Mouse (Mus musculus) layer of hippocampus, postnatal 10 days (tissue): ENCODE results near the gene Mak. TPM values are rescaled to one million over a fixed set of nuclear protein-coding genes. Genes with fewer than 3 reads are reported as not detected.
"Not testable (repeated sequence)": the region's sequence is repeated elsewhere in the genome, so short reads cannot be mapped to it uniquely, and the experiment has no call there.

Experiments
- DNase-seq, 2 experiments: peaks; one replicate each; pipeline ENCODE4 v3.0.0; 2021; ENCODE audit warnings: low spot score in 2 of 2
- total RNA-seq, 2 experiments: library from RNA; stranded (reverse); gene quantifications; 2 replicates each; pipeline ENCODE4 v1.2.3; 2021

The Mak gene
- total RNA-seq, 2 experiments from 2014 or later, result 1.1 to 2.0 TPM

GRCm38 (mm10) chr13:41000140-41000925 lies 79.2 kb downstream of the Mak start:
- peak; percentile 52 to 65 for DNase-seq

DNA sequence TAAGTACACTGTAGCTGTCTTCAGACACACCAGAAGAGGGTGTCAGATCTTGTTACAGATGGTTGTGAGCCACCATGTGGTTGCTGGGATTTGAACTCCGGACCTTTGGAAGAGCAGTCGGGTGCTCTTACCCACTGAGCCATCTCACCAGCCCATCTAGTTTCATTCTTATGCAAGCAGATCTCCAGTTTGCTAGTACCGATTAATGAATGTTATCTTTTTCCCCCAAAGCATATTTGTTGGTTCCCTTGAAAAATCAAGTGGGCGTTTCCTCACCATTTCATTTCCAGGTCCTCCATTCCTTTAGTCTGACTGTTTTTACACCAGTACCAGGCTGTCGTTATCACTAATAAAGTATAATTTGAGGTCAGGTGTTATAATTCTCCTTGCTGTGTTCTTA lies 81.0 kb downstream of the Mak start:
- not testable (repeated sequence) for DNase-seq

DNA sequence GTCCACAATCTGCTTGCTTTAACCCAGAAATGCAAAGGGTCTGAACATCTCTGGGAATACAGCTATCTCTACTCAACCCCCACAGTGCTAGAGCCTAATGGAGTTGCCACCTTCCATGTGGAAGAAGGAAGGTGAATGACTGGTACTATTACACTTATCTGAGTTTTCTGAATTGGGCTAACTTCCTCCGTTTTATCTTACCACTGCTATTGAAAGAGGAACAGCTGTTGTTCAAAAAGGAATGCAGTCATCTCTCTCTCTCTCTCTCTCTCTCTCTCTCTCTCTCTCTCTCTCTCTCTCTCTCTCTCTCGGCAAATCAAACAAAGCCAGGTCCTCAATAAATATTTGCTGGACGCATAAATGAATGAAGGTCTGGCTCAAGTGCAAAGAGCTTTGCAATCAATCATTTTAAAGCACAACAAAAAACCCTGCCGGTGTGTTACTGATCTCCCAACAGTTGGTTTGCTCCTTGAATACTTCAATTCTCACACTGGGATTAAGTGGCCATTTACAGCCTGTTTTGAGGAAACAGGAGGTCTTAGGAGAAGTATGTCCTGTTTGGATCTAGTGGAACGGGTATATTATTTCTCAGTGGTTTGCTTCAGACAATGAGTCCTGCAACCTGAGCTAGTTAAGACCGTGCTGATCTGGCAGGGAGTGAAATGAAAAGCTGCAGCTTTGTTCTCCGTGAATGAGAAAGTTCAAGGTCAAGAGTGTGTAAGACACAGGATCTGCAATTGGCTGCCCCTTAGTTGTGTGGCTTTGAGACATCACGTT lies 84.8 kb downstream of the Mak start:
- no peak for DNase-seq

DNA sequence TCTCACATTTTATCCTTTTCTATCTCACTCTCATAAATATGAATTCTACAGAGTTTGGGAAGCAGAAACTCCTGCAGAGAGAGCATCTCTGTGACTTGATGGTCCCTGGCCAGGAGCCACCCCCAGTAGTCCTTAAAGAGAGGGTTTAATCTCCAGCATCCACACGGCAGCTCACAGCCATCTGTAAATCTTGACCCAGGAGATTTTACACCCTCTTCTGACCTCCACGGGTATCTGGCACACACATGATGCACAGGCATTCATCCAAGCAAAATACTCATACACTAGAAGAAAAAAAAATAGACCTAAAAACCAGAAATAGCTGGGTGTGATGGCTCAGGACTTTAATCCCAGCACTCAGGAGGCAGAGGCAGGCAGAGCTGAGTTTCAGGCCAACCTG lies 91.1 kb downstream of the Mak start:
- no peak for DNase-seq

GRCm38 (mm10) chr13:40987608-40988303 lies 91.8 kb downstream of the Mak start:
- not testable (repeated sequence) for DNase-seq

- no peak for DNase-seq
Measured at GRCm38 (mm10) chr13:40986081-40986480, 93.4 kb downstream of the Mak start.

DNA sequence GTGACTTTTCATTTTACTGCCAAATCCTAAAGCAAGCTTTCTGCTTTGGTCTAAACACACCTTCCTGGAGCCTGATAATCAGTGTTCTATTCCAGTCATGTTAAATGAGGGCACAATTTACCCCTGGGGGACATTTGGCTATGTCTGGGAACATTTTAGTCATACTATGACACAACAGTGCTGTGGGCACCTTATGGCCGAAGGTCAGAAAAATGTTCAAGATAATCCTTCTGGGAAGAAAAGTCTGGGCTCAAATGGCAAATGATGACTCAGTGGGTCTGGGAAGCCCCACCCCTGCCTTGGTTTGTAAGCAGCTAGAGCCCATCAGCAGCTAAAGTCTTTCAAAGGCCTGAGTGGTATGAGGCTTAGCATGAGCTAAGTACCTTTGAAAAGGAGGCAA lies 96.7 kb downstream of the Mak start:
- DNase-seq, result no peak

DNA sequence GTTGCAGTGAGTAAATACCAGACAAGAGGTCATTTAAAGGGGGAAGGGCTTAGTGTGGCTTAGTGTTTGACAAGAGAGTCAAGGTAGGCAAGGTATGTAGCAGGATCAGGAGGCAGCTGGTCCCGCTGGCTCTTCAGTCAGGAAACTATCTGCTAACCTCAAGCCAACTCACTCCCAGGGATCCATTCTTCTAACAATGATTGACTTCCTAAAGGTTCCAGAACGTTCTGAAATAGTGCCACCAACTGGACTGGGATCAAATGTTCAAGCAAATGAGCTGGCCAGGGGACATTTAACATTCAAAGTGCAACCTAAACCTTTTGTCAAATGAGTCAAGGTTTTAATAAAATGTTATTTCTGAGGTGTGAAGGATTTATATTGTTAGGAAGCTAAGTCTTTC lies 100.2 kb downstream of the Mak start:
- no peak for DNase-seq

DNA sequence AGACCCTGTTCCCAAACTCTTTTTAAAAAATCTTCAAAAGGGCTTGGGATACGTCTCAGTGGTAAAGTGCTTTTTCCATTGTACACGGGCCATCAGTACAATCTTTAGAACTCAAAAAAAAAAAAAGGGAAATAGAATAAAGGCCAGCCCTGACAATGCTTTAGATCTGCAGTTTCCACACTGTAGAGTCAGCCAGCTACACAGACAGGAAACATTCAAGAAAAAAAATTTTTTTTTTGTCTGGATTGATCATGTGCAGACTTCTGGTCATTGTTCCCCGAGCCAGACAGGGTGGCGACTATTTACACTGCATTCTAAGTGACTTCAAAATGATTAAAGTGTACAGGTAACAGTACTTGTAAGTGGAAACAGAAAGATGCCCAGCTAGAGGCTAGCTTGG lies 100.9 kb downstream of the Mak start:
- DNase-seq, result no peak

DNA sequence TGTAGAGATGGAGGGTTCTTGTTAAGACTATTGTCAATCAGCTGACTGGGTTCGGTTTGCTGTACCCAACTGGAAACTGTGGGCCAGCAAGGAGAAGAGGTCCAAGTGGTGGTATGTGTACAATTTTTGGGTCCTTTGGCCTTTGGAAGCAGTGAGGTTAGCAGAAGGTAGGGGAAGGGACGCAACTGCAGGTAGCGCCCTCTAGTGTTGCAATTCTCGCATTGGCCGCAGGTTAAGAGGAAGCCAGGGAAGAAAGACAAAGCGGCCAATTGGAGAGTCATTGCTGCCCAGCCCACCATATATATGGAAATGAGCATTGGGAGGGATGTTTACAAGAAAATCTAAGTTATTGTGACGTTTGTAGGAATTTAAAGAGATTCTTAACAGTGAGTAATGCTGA lies 101.9 kb downstream of the Mak start:
- DNase-seq, result peak; percentile 22 to 36

Other genes starting within 250 kb of the Mak start
- gene Gcnt2, start 220.0 kb downstream of the Mak start, total RNA-seq, result 10 to 100 TPM; 11.1 to 13.2 TPM
- 10 to 100 TPM; 34.8 to 34.9 TPM for gene Pak1ip1, start 78.7 kb downstream of the Mak start, total RNA-seq
- gene Tmem14c, start 63.4 kb downstream of the Mak start, total RNA-seq, result 10 to 100 TPM; 66.6 to 75.7 TPM
- not detected for gene Gcm2, start 31.3 kb upstream of the Mak start, total RNA-seq
- under 1 TPM in 1 of 2 experiments, not detected in 1; 0.18 TPM for gene Sycp2l, start 34.6 kb upstream of the Mak start, total RNA-seq
- 10 to 100 TPM; 42.1 to 44.2 TPM for gene Elovl2, start 140.7 kb upstream of the Mak start, total RNA-seq
- 100 to 1,000 TPM; 122 to 128 TPM for gene Smim13, start 170.1 kb upstream of the Mak start, total RNA-seq
- not detected for gene Gm17364, start 194.3 kb upstream of the Mak start, total RNA-seq